Mouse (Mus musculus): ENCODE measurements around the gene Nol4l. TPM values are rescaled to one million over a fixed set of nuclear protein-coding genes. Genes with fewer than 3 reads are reported as not detected.
A peak's percentile ranks its signal among the peaks of the same experiment; 100 is the strongest.

Gene Nol4l
- polyA plus RNA-seq, 1 experiment = 19.2 TPM

- H3K4me1 ChIP-seq (ENCODE audit: control insufficient read depth, insufficient read depth, low read length) = peaks cover 28% of the 10 kb centered on the region
- no peak for TF ChIP-seq POLR2A (IDR thresholded peaks at IDR 0.05; ENCODE audit: borderline replicate concordance, low read depth, low read length)
- TF ChIP-seq CTCF (IDR thresholded peaks at IDR 0.05; ENCODE audit: low read depth, low read length) = no peak
- no peak overlapping the region for H3K4me3 ChIP-seq (ENCODE audit: insufficient read depth, low read length)
- no peak overlapping the region for H3K27ac ChIP-seq (ENCODE audit: insufficient read depth, low read depth, low read length)
Measured at GRCm38 (mm10) chr2:153479486-153479885, 50.3 kb downstream of the Nol4l start.

GRCm38 (mm10) chr2:153478583-153478982 lies 51.2 kb downstream of the Nol4l start:
- no peak overlapping the region for H3K27ac ChIP-seq (ENCODE audit: insufficient read depth, low read depth, low read length)
- no peak overlapping the region for H3K4me3 ChIP-seq (ENCODE audit: insufficient read depth, low read length)
- peak; percentile 41; the same call in 1 of the 2 replicates for TF ChIP-seq CTCF (IDR thresholded peaks at IDR 0.05; ENCODE audit: low read depth, low read length)
- no peak for TF ChIP-seq POLR2A (IDR thresholded peaks at IDR 0.05; ENCODE audit: borderline replicate concordance, low read depth, low read length)
- peaks cover 30% of the 10 kb centered on the region for H3K4me1 ChIP-seq (ENCODE audit: control insufficient read depth, insufficient read depth, low read length)

- no peak overlapping the region for H3K4me3 ChIP-seq (ENCODE audit: insufficient read depth, low read length)
- H3K4me1 ChIP-seq (ENCODE audit: control insufficient read depth, insufficient read depth, low read length) = peaks cover 20% of the 10 kb centered on the region
- TF ChIP-seq POLR2A (IDR thresholded peaks at IDR 0.05; ENCODE audit: borderline replicate concordance, low read depth, low read length) (no peak), CTCF (IDR thresholded peaks at IDR 0.05; ENCODE audit: low read depth, low read length) (no peak)
- no peak overlapping the region for H3K27ac ChIP-seq (ENCODE audit: insufficient read depth, low read depth, low read length)
Measured at GRCm38 (mm10) chr2:153475114-153476112, 54.4 kb downstream of the Nol4l start.

GRCm38 (mm10) chr2:153470983-153471382 lies 58.8 kb downstream of the Nol4l start:
- TF ChIP-seq CTCF (IDR thresholded peaks at IDR 0.05; ENCODE audit: low read depth, low read length) = no peak
- TF ChIP-seq POLR2A (IDR thresholded peaks at IDR 0.05; ENCODE audit: borderline replicate concordance, low read depth, low read length) = no peak
- Histone ChIP-seq H3K4me1 (ENCODE audit: control insufficient read depth, insufficient read depth, low read length) (peaks cover 19% of the 10 kb centered on the region), H3K27ac (ENCODE audit: insufficient read depth, low read depth, low read length) (no peak overlapping the region), H3K4me3 (ENCODE audit: insufficient read depth, low read length) (no peak overlapping the region)

GRCm38 (mm10) chr2:153469764-153470163 lies 60.0 kb downstream of the Nol4l start:
- TF ChIP-seq POLR2A (IDR thresholded peaks at IDR 0.05; ENCODE audit: borderline replicate concordance, low read depth, low read length) = no peak
- TF ChIP-seq CTCF (IDR thresholded peaks at IDR 0.05; ENCODE audit: low read depth, low read length) = no peak
- Histone ChIP-seq H3K27ac (ENCODE audit: insufficient read depth, low read depth, low read length) (no peak overlapping the region), H3K4me1 (ENCODE audit: control insufficient read depth, insufficient read depth, low read length) (peaks cover 11% of the 10 kb centered on the region), H3K4me3 (ENCODE audit: insufficient read depth, low read length) (no peak overlapping the region)

- peaks cover 6% of the 10 kb centered on the region for H3K4me1 ChIP-seq (ENCODE audit: control insufficient read depth, insufficient read depth, low read length)
- no peak overlapping the region for H3K27ac ChIP-seq (ENCODE audit: insufficient read depth, low read depth, low read length)
- TF ChIP-seq POLR2A (IDR thresholded peaks at IDR 0.05; ENCODE audit: borderline replicate concordance, low read depth, low read length) = no peak
- no peak for TF ChIP-seq CTCF (IDR thresholded peaks at IDR 0.05; ENCODE audit: low read depth, low read length)
- H3K4me3 ChIP-seq (ENCODE audit: insufficient read depth, low read length) = no peak overlapping the region
Measured at GRCm38 (mm10) chr2:153469317-153469716, 60.5 kb downstream of the Nol4l start.

GRCm38 (mm10) chr2:153467372-153467771 lies 62.4 kb downstream of the Nol4l start:
- H3K4me1 ChIP-seq (ENCODE audit: control insufficient read depth, insufficient read depth, low read length) = peaks cover 6% of the 10 kb centered on the region; the same call in 1 of the 2 replicates
- no peak overlapping the region for H3K4me3 ChIP-seq (ENCODE audit: insufficient read depth, low read length)
- no peak overlapping the region for H3K27ac ChIP-seq (ENCODE audit: insufficient read depth, low read depth, low read length)
- no peak for TF ChIP-seq CTCF (IDR thresholded peaks at IDR 0.05; ENCODE audit: low read depth, low read length)
- TF ChIP-seq POLR2A (IDR thresholded peaks at IDR 0.05; ENCODE audit: borderline replicate concordance, low read depth, low read length) = no peak

GRCm38 (mm10) chr2:153463257-153463656 lies 66.5 kb downstream of the Nol4l start:
- Histone ChIP-seq H3K4me1 (ENCODE audit: control insufficient read depth, insufficient read depth, low read length) (peaks cover 4% of the 10 kb centered on the region), H3K4me3 (ENCODE audit: insufficient read depth, low read length) (no peak overlapping the region), H3K27ac (ENCODE audit: insufficient read depth, low read depth, low read length) (no peak overlapping the region)
- no peak for TF ChIP-seq POLR2A (IDR thresholded peaks at IDR 0.05; ENCODE audit: borderline replicate concordance, low read depth, low read length)
- TF ChIP-seq CTCF (IDR thresholded peaks at IDR 0.05; ENCODE audit: low read depth, low read length) = no peak

- Histone ChIP-seq H3K27ac (ENCODE audit: insufficient read depth, low read depth, low read length) (no peak overlapping the region; the same call in 1 of the 2 replicates), H3K4me1 (ENCODE audit: control insufficient read depth, insufficient read depth, low read length) (peaks cover 7% of the 10 kb centered on the region), H3K4me3 (ENCODE audit: insufficient read depth, low read length) (no peak overlapping the region)
- TF ChIP-seq POLR2A (IDR thresholded peaks at IDR 0.05; ENCODE audit: borderline replicate concordance, low read depth, low read length) (no peak), CTCF (IDR thresholded peaks at IDR 0.05; ENCODE audit: low read depth, low read length) (no peak)
Measured at GRCm38 (mm10) chr2:153458022-153458441, 71.7 kb downstream of the Nol4l start.

- TF ChIP-seq CTCF (IDR thresholded peaks at IDR 0.05; ENCODE audit: low read depth, low read length) (no peak), POLR2A (IDR thresholded peaks at IDR 0.05; ENCODE audit: borderline replicate concordance, low read depth, low read length) (no peak)
- Histone ChIP-seq H3K4me3 (ENCODE audit: insufficient read depth, low read length) (no peak overlapping the region), H3K27ac (ENCODE audit: insufficient read depth, low read depth, low read length) (no peak overlapping the region), H3K4me1 (ENCODE audit: control insufficient read depth, insufficient read depth, low read length) (peaks cover 7% of the 10 kb centered on the region)
Measured at GRCm38 (mm10) chr2:153457467-153457866, 72.3 kb downstream of the Nol4l start.
